Mouse (Mus musculus) intestine, postnatal 0 days (tissue): ENCODE results near the gene Qpctl. TPM values are rescaled to one million over a fixed set of nuclear protein-coding genes. Genes with fewer than 3 reads are reported as not detected.

Experiments used
- ATAC-seq: fragments of 200-750 bp; cut with Nextera tagmentation; 2 replicates; pipeline ENCODE4 v1.8.0; 2017; ENCODE audit warnings: mild to moderate bottlenecking, moderate TSS enrichment, moderate library complexity
- H3K27ac ChIP-seq: fragments of 300-500 bp; sonication (generic); 2 replicates; pipeline ENCODE4 v1.5.1; 2014; ENCODE audit warnings: mild to moderate bottlenecking, low read depth, low read length, moderate library complexity
- H3K27me3 ChIP-seq: fragments of 300-500 bp; sonication (generic); replicated peaks from 2 replicates; pipeline ENCODE4 v1.6.1; 2014; ENCODE audit warnings: low read length, mixed read lengths; ENCODE audit not compliant: control insufficient read depth, insufficient read depth
- H3K36me3 ChIP-seq: fragments of 300-500 bp; sonication (generic); 2 replicates; pipeline ENCODE4 v1.6.1; 2014; ENCODE audit warnings: mild to moderate bottlenecking, moderate library complexity; ENCODE audit not compliant: control insufficient read depth, insufficient read depth
- H3K4me1 ChIP-seq: fragments of 300-500 bp; sonication (generic); replicated peaks from 2 replicates; pipeline ENCODE4 v1.6.1; 2014; ENCODE audit warnings: antibody characterized with exemption, low read length, mixed read lengths; ENCODE audit not compliant: control insufficient read depth, insufficient read depth
- H3K4me2 ChIP-seq: fragments of 300-500 bp; sonication (generic); replicated peaks from 2 replicates; pipeline ENCODE4 v1.6.1; 2014; ENCODE audit warnings: low read depth, mild to moderate bottlenecking, moderate library complexity
- H3K4me3 ChIP-seq: fragments of 300-500 bp; sonication (generic); 2 replicates; pipeline ENCODE4 v1.5.1; 2014; ENCODE audit warnings: low read depth, low read length
- H3K9ac ChIP-seq: fragments of 300-500 bp; sonication (generic); 2 replicates; pipeline ENCODE4 v1.6.1; 2014; ENCODE audit warnings: mild to moderate bottlenecking, low read depth, low read length
- H3K9me3 ChIP-seq: fragments of 300-500 bp; sonication (generic); 2 replicates; pipeline ENCODE4 v1.6.1; 2016; ENCODE audit warnings: mixed run types; ENCODE audit not compliant: control insufficient read depth
- CTCF ChIP-seq: sonication (generic); IDR thresholded peaks from 2 replicates; pipeline ENCODE4 v1.5.1; 2016; ENCODE audit warnings: low read depth, mild to moderate bottlenecking, control low read depth, antibody characterized with exemption, moderate library complexity
- WGBS: fragments of 180-500 bp; shearing (Covaris S2); extraction: QIAGEN DNeasy Blood & Tissue Kit; methylation state at CpG from one replicate; pipeline ENCODE4 v1.1.7; 2014; 5-methylcytosine and 5-hydroxymethylcytosine counted together
- polyA plus RNA-seq: library from polyadenylated mRNA; unstranded; fragments of >200 nt; fragmentation: Nextera tagmentation; extraction: Ambion mirVana; gene quantifications from 2 replicates; pipeline ENCODE4 v1.2.1, GENCODE M21; 2015

Qpctl gene
- polyA plus RNA-seq, 1 experiment from 2014 or later, result 7.3 TPM

- H3K36me3 ChIP-seq, result no peaks in the 10 kb centered on the region; the same call in 1 of the 2 replicates
- peak overlapping the region; percentile 52 for H3K9ac ChIP-seq
- H3K27me3 ChIP-seq, result peaks cover 41% of the 10 kb centered on the region
- 0 out of 2 replicates have a peak, but pooled peaks cover 4% of the 10 kb centered on the region for H3K9me3 ChIP-seq
- 0 out of 2 replicates have a peak, but pooled peaks have one; percentile 15 for TF ChIP-seq CTCF
- H3K4me3 ChIP-seq, result peak overlapping the region; percentile 61
- no peak for ATAC-seq
- 2% methylated on average over 24 of the region's 27 CpGs for WGBS
- peak overlapping the region; percentile 85 for H3K4me2 ChIP-seq
- 0 out of 2 replicates have a peak, but pooled peaks cover 4% of the 10 kb centered on the region for H3K4me1 ChIP-seq
- no peak overlapping the region for H3K27ac ChIP-seq
Observed at GRCm38 (mm10) chr7:19180862-19181429, 31.9 kb upstream of the Qpctl start.

- 41% methylated on average over 6 of the region's 6 CpGs for WGBS
- no peak overlapping the region for H3K9ac ChIP-seq
- H3K27me3 ChIP-seq, result peaks cover 48% of the 10 kb centered on the region
- H3K9me3 ChIP-seq, result 0 out of 2 replicates have a peak, but pooled peaks cover 4% of the 10 kb centered on the region
- no peaks in the 10 kb centered on the region for H3K36me3 ChIP-seq
- H3K4me3 ChIP-seq, result no peak overlapping the region
- H3K27ac ChIP-seq, result no peak overlapping the region
- 0 out of 2 replicates have a peak, but pooled peaks cover 4% of the 10 kb centered on the region for H3K4me1 ChIP-seq
- H3K4me2 ChIP-seq, result peak overlapping the region; percentile 48; the same call in 1 of the 2 replicates
- no peak for TF ChIP-seq CTCF
- no peak for ATAC-seq
Observed at GRCm38 (mm10) chr7:19179936-19180335, 30.8 kb upstream of the Qpctl start.

DNA sequence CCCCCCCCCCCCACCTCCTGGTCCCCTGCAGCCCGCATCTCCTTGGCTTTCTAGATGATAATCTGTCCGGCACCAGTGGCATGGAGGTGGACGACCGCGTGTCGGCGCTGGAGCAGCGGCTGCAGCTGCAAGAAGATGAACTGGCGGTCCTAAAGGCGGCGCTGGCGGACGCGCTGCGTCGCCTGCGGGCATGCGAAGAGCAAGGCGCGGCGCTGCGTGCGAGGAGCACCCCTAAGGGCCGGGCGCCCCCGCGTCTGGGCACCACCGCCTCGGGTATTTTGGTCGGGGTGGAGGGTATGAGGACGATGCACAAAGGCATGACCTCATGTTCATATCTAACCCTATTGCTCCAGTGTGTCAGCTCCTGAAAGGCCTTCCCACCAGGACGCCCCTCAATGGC, 30.1 kb upstream of the Qpctl start:
- Histone ChIP-seq H3K9me3 (0 out of 2 replicates have a peak, but pooled peaks cover 4% of the 10 kb centered on the region), H3K4me1 (0 out of 2 replicates have a peak, but pooled peaks cover 4% of the 10 kb centered on the region), H3K27ac (no peak overlapping the region), H3K4me3 (0 out of 2 replicates have a peak overlapping the region, but pooled peaks have one; percentile 1), H3K9ac (no peak overlapping the region), H3K36me3 (no peaks in the 10 kb centered on the region), H3K4me2 (peak overlapping the region; percentile 48), H3K27me3 (peaks cover 48% of the 10 kb centered on the region)
- TF ChIP-seq CTCF, result peak; percentile 90
- ATAC-seq, result peak; percentile 7; the same call in 1 of the 2 replicates
- WGBS, result under 1% methylated on average over 32 of the region's 32 CpGs

DNA sequence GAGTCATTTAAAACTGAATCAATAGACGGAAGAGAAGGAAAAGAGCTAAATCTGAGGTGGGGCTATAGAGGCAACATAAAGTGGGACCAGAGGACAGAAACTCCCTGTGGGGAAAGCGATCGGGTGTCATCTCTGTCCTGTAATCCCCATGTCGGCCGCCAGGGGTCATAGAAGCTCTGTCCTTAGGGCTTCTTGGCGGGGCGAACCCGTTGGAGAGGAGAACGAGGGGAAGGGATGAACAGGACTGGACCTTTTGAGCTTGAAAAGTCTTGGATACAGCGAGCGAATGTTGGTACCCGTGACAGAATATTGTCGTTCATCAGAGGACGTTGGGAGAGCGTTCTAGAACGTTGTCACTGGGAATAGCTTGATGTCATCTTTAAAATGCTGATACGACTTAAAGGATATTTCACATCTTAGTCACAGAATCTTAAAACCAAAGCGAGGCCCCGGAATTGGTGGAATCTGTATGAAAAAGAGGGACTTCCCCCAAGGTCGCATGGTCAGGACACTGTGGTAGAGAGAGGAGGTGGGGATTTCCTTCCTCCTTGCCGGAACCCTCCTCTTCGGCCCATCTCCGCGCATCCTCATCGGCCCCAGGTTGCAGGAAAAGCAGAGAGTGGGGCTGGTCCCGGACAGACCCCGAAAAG, 29.5 kb upstream of the Qpctl start:
- TF ChIP-seq CTCF, result peak; percentile 92
- H3K9me3 ChIP-seq, result 0 out of 2 replicates have a peak, but pooled peaks cover 4% of the 10 kb centered on the region
- peak overlapping the region; percentile 11; the same call in 1 of the 2 replicates for H3K9ac ChIP-seq
- WGBS, result 8% methylated on average over 27 of the region's 27 CpGs
- no peak overlapping the region for H3K27ac ChIP-seq
- H3K4me2 ChIP-seq, result peak overlapping the region; percentile 48; the same call in 1 of the 2 replicates
- H3K27me3 ChIP-seq, result peaks cover 48% of the 10 kb centered on the region
- H3K4me1 ChIP-seq, result 0 out of 2 replicates have a peak, but pooled peaks cover 4% of the 10 kb centered on the region
- no peak for ATAC-seq
- no peaks in the 10 kb centered on the region for H3K36me3 ChIP-seq
- H3K4me3 ChIP-seq, result no peak overlapping the region; the same call in 1 of the 2 replicates

DNA sequence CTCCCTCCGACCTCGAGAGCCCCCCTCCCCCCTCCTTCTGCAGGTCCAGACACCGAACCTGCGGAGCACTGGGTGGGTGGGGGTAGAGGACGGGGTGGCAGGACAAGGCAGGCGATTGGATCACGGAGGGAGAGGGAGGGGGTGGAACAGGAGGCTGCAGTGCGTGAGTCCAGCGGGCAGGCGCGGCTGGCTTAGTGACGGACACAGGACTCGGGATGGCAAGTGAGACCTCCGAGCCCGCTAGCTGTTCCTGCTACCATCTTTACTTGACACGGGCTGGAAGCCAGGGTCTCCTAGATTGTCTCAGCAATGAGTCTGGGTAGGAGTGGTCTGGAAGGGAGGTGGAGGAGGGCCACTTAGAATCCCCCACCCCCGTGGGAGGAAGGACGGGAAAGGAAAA, 28.9 kb upstream of the Qpctl start:
- no peak overlapping the region for H3K27ac ChIP-seq
- no peak for ATAC-seq
- H3K4me1 ChIP-seq, result 0 out of 2 replicates have a peak, but pooled peaks cover 4% of the 10 kb centered on the region
- no peak for TF ChIP-seq CTCF
- H3K4me2 ChIP-seq, result no peak overlapping the region
- peak overlapping the region; percentile 11; the same call in 1 of the 2 replicates for H3K9ac ChIP-seq
- H3K27me3 ChIP-seq, result peaks cover 48% of the 10 kb centered on the region
- no peaks in the 10 kb centered on the region for H3K36me3 ChIP-seq
- H3K9me3 ChIP-seq, result 0 out of 2 replicates have a peak, but pooled peaks cover 4% of the 10 kb centered on the region
- no peak overlapping the region; the same call in none of the 2 replicates for H3K4me3 ChIP-seq
- WGBS, result 18% methylated on average over 18 of the region's 18 CpGs

- WGBS, result 75% methylated on average over 7 of the region's 7 CpGs
- 0 out of 2 replicates have a peak, but pooled peaks cover 4% of the 10 kb centered on the region for H3K9me3 ChIP-seq
- TF ChIP-seq CTCF, result no peak
- 0 out of 2 replicates have a peak, but pooled peaks cover 4% of the 10 kb centered on the region for H3K4me1 ChIP-seq
- no peak overlapping the region for H3K4me2 ChIP-seq
- no peak overlapping the region for H3K9ac ChIP-seq
- H3K4me3 ChIP-seq, result no peak overlapping the region
- H3K27ac ChIP-seq, result no peak overlapping the region
- H3K27me3 ChIP-seq, result peaks cover 48% of the 10 kb centered on the region
- no peak for ATAC-seq
- no peaks in the 10 kb centered on the region for H3K36me3 ChIP-seq
Observed at GRCm38 (mm10) chr7:19177216-19177615, 28.1 kb upstream of the Qpctl start.
